Mouse (Mus musculus): ENCODE measurements around the gene Cyb561d2. TPM values are rescaled to one million over a fixed set of nuclear protein-coding genes. Genes with fewer than 3 reads are reported as not detected.

The Cyb561d2 gene
- total and polyA plus RNA-seq, 2 experiments from 2014 or later = 50.0 to 50.8 TPM

GRCm38 (mm10) chr9:107553541-107554318, 11.7 kb upstream of the Cyb561d2 start:
- Histone ChIP-seq H3K9me3 (ENCODE audit: low read length) (no peaks in the 10 kb centered on the region), H3K36me3 (ENCODE audit: insufficient read depth, low read length) (peaks cover 15% of the 10 kb centered on the region), H3K4me2 (ENCODE audit: low read depth, low read length, poor library complexity, severe bottlenecking) (peak overlapping the region; percentile 81), H3K4me3 (ENCODE audit: low read depth, low read length) (peak overlapping the region; percentile 74), H3K27me3 (ENCODE audit: insufficient read depth, low read length) (peaks cover 28% of the 10 kb centered on the region), H3K4me1 (ENCODE audit: insufficient read depth, low read length) (no peaks in the 10 kb centered on the region; the same call in 1 of the 2 replicates), H3K9ac (replicated peaks; ENCODE audit: low read length, poor library complexity, severe bottlenecking) (peak overlapping the region; percentile 74), H3K27ac (ENCODE audit: low read depth, low read length) (peak overlapping the region; percentile 78)
- WGBS = 8% methylated on average over 36 of the region's 37 CpGs
- no peak for TF ChIP-seq CTCF (IDR thresholded peaks at IDR 0.05)
- ATAC-seq (ENCODE audit: low FRiP score) = peak; percentile 70
- no peak for DNase-seq (ENCODE audit: low spot score)

GRCm38 (mm10) chr9:107552690-107553393, 10.8 kb upstream of the Cyb561d2 start:
- H3K27me3 ChIP-seq (ENCODE audit: insufficient read depth, low read length) = peaks cover 28% of the 10 kb centered on the region
- no peak for TF ChIP-seq CTCF (IDR thresholded peaks at IDR 0.05)
- H3K4me2 ChIP-seq (ENCODE audit: low read depth, low read length, poor library complexity, severe bottlenecking) = no peak overlapping the region
- no peak overlapping the region for H3K27ac ChIP-seq (ENCODE audit: low read depth, low read length)
- H3K9me3 ChIP-seq (ENCODE audit: low read length) = no peaks in the 10 kb centered on the region
- H3K9ac ChIP-seq (replicated peaks; ENCODE audit: low read length, poor library complexity, severe bottlenecking) = no peak overlapping the region
- H3K4me3 ChIP-seq (ENCODE audit: low read depth, low read length) = no peak overlapping the region
- no peak for DNase-seq (ENCODE audit: low spot score)
- WGBS = 80% methylated on average over 5 of the region's 5 CpGs
- H3K4me1 ChIP-seq (ENCODE audit: insufficient read depth, low read length) = no peaks in the 10 kb centered on the region; the same call in 1 of the 2 replicates
- H3K36me3 ChIP-seq (ENCODE audit: insufficient read depth, low read length) = peaks cover 6% of the 10 kb centered on the region
- no peak for ATAC-seq (ENCODE audit: low FRiP score)

GRCm38 (mm10) chr9:107551890-107552355, 9.9 kb upstream of the Cyb561d2 start:
- H3K4me3 ChIP-seq (ENCODE audit: low read depth, low read length) = peak overlapping the region; percentile 30
- TF ChIP-seq CTCF (IDR thresholded peaks at IDR 0.05) = no peak
- peak overlapping the region; percentile 56; the same call in 1 of the 2 replicates for H3K4me2 ChIP-seq (ENCODE audit: low read depth, low read length, poor library complexity, severe bottlenecking)
- H3K27me3 ChIP-seq (ENCODE audit: insufficient read depth, low read length) = peaks cover 28% of the 10 kb centered on the region
- 16% methylated on average over 8 of the region's 8 CpGs for WGBS
- DNase-seq (ENCODE audit: low spot score) (no peak), ATAC-seq (ENCODE audit: low FRiP score) (no peak)
- H3K9me3 ChIP-seq (ENCODE audit: low read length) = no peaks in the 10 kb centered on the region
- no peaks in the 10 kb centered on the region for H3K36me3 ChIP-seq (ENCODE audit: insufficient read depth, low read length)
- H3K4me1 ChIP-seq (ENCODE audit: insufficient read depth, low read length) = peaks cover 7% of the 10 kb centered on the region; the same call in 1 of the 2 replicates
- H3K9ac ChIP-seq (replicated peaks; ENCODE audit: low read length, poor library complexity, severe bottlenecking) = no peak overlapping the region
- H3K27ac ChIP-seq (ENCODE audit: low read depth, low read length) = no peak overlapping the region

- 4% methylated on average over 62 of the region's 63 CpGs for WGBS
Measured at GRCm38 (mm10) chr9:107551117-107551889, 9.3 kb upstream of the Cyb561d2 start, which contains the start of gene Rassf1. TSS of gene Rassf1 (plus strand) at chr9:107551555.

GRCm38 (mm10) chr9:107550491-107551116, 8.6 kb upstream of the Cyb561d2 start:
- ATAC-seq (ENCODE audit: low FRiP score) (no peak), DNase-seq (ENCODE audit: low spot score) (no peak)
- Histone ChIP-seq H3K4me2 (ENCODE audit: low read depth, low read length, poor library complexity, severe bottlenecking) (peak overlapping the region; percentile 56), H3K4me3 (ENCODE audit: low read depth, low read length) (no peak overlapping the region), H3K4me1 (ENCODE audit: insufficient read depth, low read length) (peaks cover 11% of the 10 kb centered on the region; the same call in 1 of the 2 replicates), H3K9ac (replicated peaks; ENCODE audit: low read length, poor library complexity, severe bottlenecking) (no peak overlapping the region), H3K36me3 (ENCODE audit: insufficient read depth, low read length) (no peaks in the 10 kb centered on the region), H3K27me3 (ENCODE audit: insufficient read depth, low read length) (peaks cover 28% of the 10 kb centered on the region), H3K27ac (ENCODE audit: low read depth, low read length) (no peak overlapping the region), H3K9me3 (ENCODE audit: low read length) (no peaks in the 10 kb centered on the region)
- 38% methylated on average over 23 of the region's 23 CpGs for WGBS
- no peak for TF ChIP-seq CTCF (IDR thresholded peaks at IDR 0.05)

More at GRCm38 (mm10) chr9:107551117-107551889, 9.3 kb upstream of the Cyb561d2 start, which contains the start of gene Rassf1:
- peaks cover 11% of the 10 kb centered on the region; the same call in 1 of the 2 replicates for H3K4me1 ChIP-seq (ENCODE audit: insufficient read depth, low read length)
- H3K36me3 ChIP-seq (ENCODE audit: insufficient read depth, low read length) = no peaks in the 10 kb centered on the region
- H3K27ac ChIP-seq (ENCODE audit: low read depth, low read length) = no peak within 1 kb of the TSS
- H3K4me2 ChIP-seq (ENCODE audit: low read depth, low read length, poor library complexity, severe bottlenecking) = peak within 1 kb of the TSS; percentile 56
- peak within 1 kb of the TSS; percentile 51 for H3K9ac ChIP-seq (replicated peaks; ENCODE audit: low read length, poor library complexity, severe bottlenecking)
- DNase-seq (ENCODE audit: low spot score) = no peak
- no peak for ATAC-seq (ENCODE audit: low FRiP score)
- peaks cover 28% of the 10 kb centered on the region for H3K27me3 ChIP-seq (ENCODE audit: insufficient read depth, low read length)
- H3K9me3 ChIP-seq (ENCODE audit: low read length) = no peaks in the 10 kb centered on the region
- no peak for TF ChIP-seq CTCF (IDR thresholded peaks at IDR 0.05)
- peak within 1 kb of the TSS; percentile 30 for H3K4me3 ChIP-seq (ENCODE audit: low read depth, low read length)

All from midbrain, postnatal 0 days (tissue).